Mouse (Mus musculus): Measurements from ENCODE around the gene Smbd1.

- TF ChIP-seq CTCF (IDR thresholded peaks at IDR 0.05; ENCODE audit: insufficient read depth, low read length) (no peak), POLR2A (IDR thresholded peaks at IDR 0.05; ENCODE audit: borderline replicate concordance, extremely low read depth, low read depth, low read length) (no peak)
Measured at GRCm38 (mm10) chr16:32854050-32854571, 43.8 kb upstream of the Smbd1 start.

All from lung, adult 2 months (tissue).